Mouse (Mus musculus) v-Abl transformed pro-B cells (cell line): ENCODE results near the gene Cyld.
"Not testable (repeated sequence)": the region's sequence is repeated elsewhere in the genome, so short reads cannot be mapped to it uniquely, and the experiment has no call there.

Experiments used
- in situ Hi-C, 2 experiments: fragments of 400-800 bp; cut with MboI; formaldehyde crosslinking; loops; one replicate each; pipeline ENCODE4 v1.15.1; 2025; ENCODE audit not compliant: unreplicated experiment in 2 of 2

Gene Cyld

GRCm38 (mm10) chr8:88696721-88697641 is at the start of gene Cyld:
Gene Cyld, plus strand, starts transcription at chr8:88697028.
- in situ Hi-C loops, result loop anchor here in 1 of 2 experiments (5.0 kb wide), 1 partner anchor 65 kb away; no protein-coding TSS in a partner anchor

GRCm38 (mm10) chr8:88648322-88648721 is 48.5 kb upstream of the Cyld start:
- in situ Hi-C loops, result no loop called here

- in situ Hi-C loops, result no loop called here
Observed at GRCm38 (mm10) chr8:88650016-88650708, 46.7 kb upstream of the Cyld start.

- in situ Hi-C loops, result not testable (repeated sequence)
Observed at GRCm38 (mm10) chr8:88651122-88651521, 45.7 kb upstream of the Cyld start.

GRCm38 (mm10) chr8:88655334-88655733 is 41.5 kb upstream of the Cyld start:
- in situ Hi-C loops, result no loop called here

GRCm38 (mm10) chr8:88659873-88660272 is 37.0 kb upstream of the Cyld start:
- in situ Hi-C loops, result no loop called here

GRCm38 (mm10) chr8:88662401-88662821 is 34.4 kb upstream of the Cyld start:
- in situ Hi-C loops, result no loop called here

- in situ Hi-C loops, result no loop called here
Observed at GRCm38 (mm10) chr8:88664121-88664520, 32.7 kb upstream of the Cyld start.

- in situ Hi-C loops, result no loop called here
Observed at GRCm38 (mm10) chr8:88664947-88665346, 31.9 kb upstream of the Cyld start.

- in situ Hi-C loops, result no loop called here
Observed at GRCm38 (mm10) chr8:88666435-88666834, 30.4 kb upstream of the Cyld start.

- in situ Hi-C loops, result no loop called here
Observed at GRCm38 (mm10) chr8:88668400-88669086, 28.3 kb upstream of the Cyld start.

GRCm38 (mm10) chr8:88670782-88671181 is 26.0 kb upstream of the Cyld start:
- in situ Hi-C loops, result no loop called here

GRCm38 (mm10) chr8:88671575-88671974 is 25.3 kb upstream of the Cyld start:
- in situ Hi-C loops, result no loop called here

GRCm38 (mm10) chr8:88673859-88674258 is 23.0 kb upstream of the Cyld start:
- in situ Hi-C loops, result no loop called here

GRCm38 (mm10) chr8:88675372-88676165 is 21.3 kb upstream of the Cyld start:
- in situ Hi-C loops, result no loop called here

GRCm38 (mm10) chr8:88677071-88677470 is 19.8 kb upstream of the Cyld start:
- in situ Hi-C loops, result no loop called here

GRCm38 (mm10) chr8:88680566-88680965 is 16.3 kb upstream of the Cyld start:
- in situ Hi-C loops, result no loop called here

GRCm38 (mm10) chr8:88681046-88681445 is 15.8 kb upstream of the Cyld start:
- in situ Hi-C loops, result no loop called here

GRCm38 (mm10) chr8:88683656-88684289 is 13.1 kb upstream of the Cyld start:
- in situ Hi-C loops, result no loop called here
